Mouse (Mus musculus) midbrain, embryonic 14.5 days (tissue): Measurements from ENCODE around the gene Noct. TPM values are rescaled to one million over a fixed set of nuclear protein-coding genes. Genes with fewer than 3 reads are reported as not detected.
"Not testable (repeated sequence)": the region's sequence is repeated elsewhere in the genome, so short reads cannot be mapped to it uniquely, and the experiment has no call there.

Source experiments
- ATAC-seq: fragments of 200-750 bp; cut with Nextera tagmentation; 2 replicates; pipeline ENCODE4 v1.8.0; 2017; ENCODE audit warnings: moderate number of reproducible peaks, moderate library complexity; ENCODE audit not compliant: low FRiP score, low TSS enrichment
- DNase-seq: peaks from one replicate; pipeline ENCODE4 v3.0.0-alpha.2; 2015
- H3K27ac ChIP-seq: fragments of 300-500 bp; sonication (generic); replicated peaks from 2 replicates; pipeline ENCODE4 v1.5.1; 2014; ENCODE audit warnings: mild to moderate bottlenecking, low read depth, low read length, moderate library complexity
- H3K27me3 ChIP-seq: fragments of 300-500 bp; sonication (generic); 2 replicates; pipeline ENCODE4 v1.6.1; 2014; ENCODE audit warnings: low read length, control low read depth, mixed read lengths; ENCODE audit not compliant: control insufficient read depth, insufficient read depth
- H3K36me3 ChIP-seq: fragments of 300-500 bp; sonication (generic); 2 replicates; pipeline ENCODE4 v1.6.1; 2014; ENCODE audit warnings: low read length, control low read depth; ENCODE audit not compliant: control insufficient read depth, insufficient read depth
- H3K4me1 ChIP-seq: fragments of 300-500 bp; sonication (generic); 2 replicates; pipeline ENCODE4 v1.6.1; 2014; ENCODE audit warnings: mild to moderate bottlenecking, antibody characterized with exemption, low read length, control low read depth; ENCODE audit not compliant: control insufficient read depth, insufficient read depth
- H3K4me2 ChIP-seq: fragments of 300-500 bp; sonication (generic); 2 replicates; pipeline ENCODE4 v1.6.1; 2014; ENCODE audit warnings: mild to moderate bottlenecking, low read length, moderate library complexity
- H3K4me3 ChIP-seq: fragments of 300-500 bp; sonication (generic); replicated peaks from 2 replicates; pipeline ENCODE4 v1.5.1; 2014; ENCODE audit warnings: low read depth, low read length
- H3K9ac ChIP-seq: fragments of 300-500 bp; sonication (generic); replicated peaks from 2 replicates; pipeline ENCODE4 v1.6.1; 2014; ENCODE audit warnings: mild to moderate bottlenecking, low read length, moderate library complexity
- H3K9me3 ChIP-seq: fragments of 300-500 bp; sonication (generic); 2 replicates; pipeline ENCODE4 v1.6.1; 2016; ENCODE audit warnings: low read length, control low read depth, mixed read lengths; ENCODE audit not compliant: control insufficient read depth
- WGBS: fragments of 180-500 bp; shearing (Covaris S2); extraction: QIAGEN DNeasy Blood & Tissue Kit; methylation state at CpG from one replicate; pipeline ENCODE4 v1.1.7; 2014; 5-methylcytosine and 5-hydroxymethylcytosine counted together
- polyA plus RNA-seq: library from polyadenylated mRNA; unstranded; fragments of >200 nt; fragmentation: Nextera tagmentation; extraction: Ambion mirVana; gene quantifications from 2 replicates; pipeline ENCODE4 v1.2.1, GENCODE M21; 2014

The Noct gene
- polyA plus RNA-seq, result 27.9 and 31.7 TPM in 2 replicates

GRCm38 (mm10) chr3:51224363-51225225, at the start of gene Noct:
TSS of gene Noct (plus strand) at chr3:51224447.
- Histone ChIP-seq H3K4me1 (peaks cover 15% of the 10 kb centered on the region), H3K36me3 (no peaks in the 10 kb centered on the region), H3K4me3 (peak within 1 kb of the TSS; percentile 91), H3K27ac (peak within 1 kb of the TSS; percentile 99), H3K9me3 (no peaks in the 10 kb centered on the region), H3K27me3 (no peaks in the 10 kb centered on the region), H3K9ac (peak within 1 kb of the TSS; percentile 92), H3K4me2 (peak within 1 kb of the TSS; percentile 63)
- peak; percentile 92 for ATAC-seq
- DNase-seq, result peak; percentile 94
- WGBS, result under 1% methylated on average over 93 of the region's 100 CpGs

GRCm38 (mm10) chr3:51178158-51178557, 46.1 kb upstream of the Noct start:
- Histone ChIP-seq H3K27me3 (no peaks in the 10 kb centered on the region), H3K36me3 (no peaks in the 10 kb centered on the region), H3K4me1 (no peaks in the 10 kb centered on the region), H3K9ac (no peak overlapping the region), H3K4me2 (no peak overlapping the region), H3K4me3 (no peak overlapping the region), H3K9me3 (no peaks in the 10 kb centered on the region), H3K27ac (no peak overlapping the region)
- WGBS, result 45% methylated on average over 10 of the region's 10 CpGs
- DNase-seq (peak; percentile 64), ATAC-seq (no peak)

DNA sequence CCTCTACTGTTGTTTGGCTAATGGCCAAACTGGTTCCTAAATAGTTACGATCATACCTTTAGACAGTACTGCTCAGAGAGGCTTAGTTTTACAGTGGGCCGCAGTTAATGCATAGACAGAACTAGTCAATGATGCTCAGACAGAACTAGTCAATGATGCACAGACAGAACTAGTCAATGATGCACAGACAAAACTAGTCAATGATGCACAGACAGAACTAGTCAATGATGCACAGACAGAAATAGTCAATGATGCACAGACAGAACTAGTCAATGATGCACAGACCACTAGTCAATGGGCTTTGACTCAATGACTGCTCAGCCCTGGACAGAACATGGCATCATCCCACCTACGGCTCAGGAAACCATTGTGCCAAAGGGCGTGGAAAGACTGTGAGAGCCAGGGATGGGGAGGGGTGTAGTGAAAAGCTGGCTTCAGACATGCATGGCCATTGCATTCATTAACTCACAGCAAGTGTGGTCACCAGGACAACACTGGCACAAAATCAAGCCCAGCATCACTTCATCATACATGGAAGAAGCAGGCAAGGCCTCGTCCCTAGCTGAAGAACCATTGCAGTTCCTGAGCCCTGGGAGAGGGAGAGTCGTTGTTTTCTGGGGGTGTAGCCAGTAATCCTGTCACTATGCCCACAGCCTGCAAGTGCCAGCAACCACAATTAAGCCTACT, 44.6 kb upstream of the Noct start:
- Histone ChIP-seq H3K27me3 (no peaks in the 10 kb centered on the region), H3K36me3 (no peaks in the 10 kb centered on the region), H3K4me1 (no peaks in the 10 kb centered on the region), H3K27ac (no peak overlapping the region), H3K9ac (no peak overlapping the region), H3K9me3 (no peaks in the 10 kb centered on the region), H3K4me2 (no peak overlapping the region), H3K4me3 (no peak overlapping the region)
- DNase-seq, result peak; percentile 26
- no peak for ATAC-seq
- 78% methylated on average over 6 of the region's 6 CpGs for WGBS

DNA sequence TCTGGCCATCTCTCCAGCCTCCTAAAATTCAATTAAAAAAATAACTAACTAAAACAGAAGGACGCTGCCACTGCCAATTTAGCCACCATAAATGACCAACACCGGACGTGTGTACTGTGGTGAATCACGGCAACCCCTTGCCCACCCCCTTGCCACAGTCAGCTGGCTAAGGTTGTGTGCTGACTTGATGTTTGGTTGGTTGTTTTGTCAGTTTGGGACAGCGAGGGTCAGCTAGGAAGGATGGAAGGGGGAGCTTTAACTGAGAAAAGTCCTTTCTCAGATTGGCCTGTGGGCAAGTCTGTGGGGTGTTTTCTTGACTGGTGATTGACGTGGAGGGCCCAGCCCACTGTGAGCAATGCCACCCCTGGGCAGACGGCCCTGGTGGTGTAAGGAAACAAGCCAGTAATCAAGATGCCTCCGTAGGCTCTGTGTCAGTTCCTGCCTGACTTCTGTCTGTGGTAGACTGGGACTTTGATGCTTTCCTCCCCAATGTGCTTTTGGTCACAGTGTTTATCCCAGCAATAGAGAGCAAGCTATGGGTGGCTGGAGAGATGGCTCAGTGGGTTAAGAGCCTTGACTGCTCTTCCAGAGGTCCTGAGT, 43.8 kb upstream of the Noct start:
- H3K9me3 ChIP-seq, result no peaks in the 10 kb centered on the region
- no peaks in the 10 kb centered on the region for H3K4me1 ChIP-seq
- H3K36me3 ChIP-seq, result no peaks in the 10 kb centered on the region
- WGBS, result 79% methylated on average over 8 of the region's 8 CpGs
- no peak for DNase-seq
- no peak overlapping the region for H3K4me2 ChIP-seq
- H3K27ac ChIP-seq, result no peak overlapping the region
- no peak overlapping the region for H3K4me3 ChIP-seq
- H3K27me3 ChIP-seq, result no peaks in the 10 kb centered on the region
- no peak overlapping the region for H3K9ac ChIP-seq
- ATAC-seq, result no peak

DNA sequence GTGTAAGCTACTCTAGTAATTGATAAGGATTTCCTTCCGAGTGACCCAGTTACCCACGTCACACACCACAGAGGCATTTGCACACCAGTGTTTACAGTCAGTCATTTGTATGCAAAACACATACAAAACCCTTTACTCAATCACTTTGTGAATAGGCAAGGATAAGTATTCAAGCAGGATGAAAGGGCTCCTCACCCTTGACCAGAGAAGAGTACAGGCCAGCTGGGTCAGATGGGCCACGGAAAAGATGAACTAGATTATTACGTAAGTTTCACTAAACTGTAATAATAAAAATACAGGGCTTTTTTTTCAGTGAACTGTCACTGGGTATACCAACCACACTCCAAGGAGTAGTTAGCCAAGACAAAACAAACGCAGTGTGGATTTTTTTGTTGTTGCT, 41.8 kb upstream of the Noct start:
- WGBS, result 51% methylated on average over 5 of the region's 5 CpGs
- no peak for DNase-seq

GRCm38 (mm10) chr3:51183508-51183907, 40.7 kb upstream of the Noct start:
- not testable (repeated sequence) for H3K9me3 ChIP-seq, H3K27ac ChIP-seq, H3K4me1 ChIP-seq, H3K9ac ChIP-seq, H3K4me2 ChIP-seq, DNase-seq, H3K36me3 ChIP-seq, H3K4me3 ChIP-seq, ATAC-seq, H3K27me3 ChIP-seq
- WGBS, result 88% methylated on average over 1 of the region's 1 CpGs

More for the DNA sequence above, 41.8 kb upstream of the Noct start:
- ATAC-seq, result no peak
- Histone ChIP-seq H3K4me1 (no peaks in the 10 kb centered on the region), H3K4me2 (no peak overlapping the region), H3K27ac (no peak overlapping the region), H3K4me3 (no peak overlapping the region), H3K9ac (no peak overlapping the region), H3K36me3 (no peaks in the 10 kb centered on the region), H3K9me3 (no peaks in the 10 kb centered on the region), H3K27me3 (no peaks in the 10 kb centered on the region)

DNA sequence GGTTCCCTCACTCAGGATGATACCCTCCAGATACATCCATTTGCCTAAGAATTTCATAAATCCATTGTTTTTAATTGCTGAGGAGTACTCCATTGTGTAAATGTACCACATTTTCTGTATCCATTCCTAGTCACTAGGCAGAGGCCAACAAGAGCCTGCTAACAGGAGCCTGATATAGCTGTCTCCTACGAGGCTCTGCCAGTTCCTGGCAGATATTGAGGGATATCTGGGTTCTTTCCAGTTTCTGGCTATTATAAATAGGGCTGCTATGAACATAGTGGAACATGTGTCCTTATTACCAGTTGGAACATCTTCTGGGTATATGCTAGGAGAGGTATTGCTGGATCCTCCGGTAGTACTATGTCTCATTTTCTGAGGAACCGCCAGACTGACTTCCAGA, 40.3 kb upstream of the Noct start:
- H3K9me3 ChIP-seq, H3K27me3 ChIP-seq, H3K9ac ChIP-seq, DNase-seq, H3K4me3 ChIP-seq, H3K27ac ChIP-seq, ATAC-seq, H3K36me3 ChIP-seq, H3K4me1 ChIP-seq, H3K4me2 ChIP-seq: not testable (repeated sequence)
- WGBS, result 86% methylated on average over 3 of the region's 3 CpGs

DNA sequence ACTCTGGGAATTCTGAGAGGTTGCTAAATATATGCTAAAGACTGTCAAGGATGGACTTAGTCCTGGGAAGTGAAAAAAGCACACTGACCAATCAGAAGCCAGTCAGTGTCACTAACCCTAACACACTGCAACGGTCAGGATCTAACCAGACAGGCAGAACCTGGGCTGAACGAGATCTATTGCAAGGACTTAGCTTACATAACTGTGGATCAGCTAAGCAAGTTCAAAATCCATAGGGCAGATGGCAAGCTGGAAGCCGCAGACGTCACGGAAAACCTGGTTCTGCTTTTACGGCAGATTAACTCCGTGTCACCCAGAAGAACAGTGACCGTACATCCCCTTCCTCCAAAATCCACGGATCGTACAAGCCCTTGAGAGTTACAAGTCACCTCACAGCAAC, 39.5 kb upstream of the Noct start:
- H3K36me3 ChIP-seq, result no peaks in the 10 kb centered on the region
- 82% methylated on average over 10 of the region's 10 CpGs for WGBS
- no peaks in the 10 kb centered on the region for H3K4me1 ChIP-seq
- H3K4me3 ChIP-seq, result no peak overlapping the region
- DNase-seq (no peak), ATAC-seq (no peak)
- no peaks in the 10 kb centered on the region for H3K27me3 ChIP-seq
- H3K9ac ChIP-seq, result no peak overlapping the region
- no peak overlapping the region for H3K4me2 ChIP-seq
- H3K9me3 ChIP-seq, result no peaks in the 10 kb centered on the region
- H3K27ac ChIP-seq, result no peak overlapping the region
